Mouse (Mus musculus): ENCODE measurements around the gene D330020A13Rik.
"Not testable (repeated sequence)": the region's sequence is repeated elsewhere in the genome, so short reads cannot be mapped to it uniquely, and the experiment has no call there.

Gene D330020A13Rik

GRCm38 (mm10) chr6:120296589-120296988, 2.4 kb downstream of the D330020A13Rik start:
- not testable (repeated sequence) for DNase-seq (ENCODE audit: low read depth, low spot score)

GRCm38 (mm10) chr6:120301137-120301536, 7.0 kb downstream of the D330020A13Rik start:
- peak; percentile 38 for DNase-seq (ENCODE audit: low read depth, low spot score)

- DNase-seq (ENCODE audit: low read depth, low spot score): no peak
Measured at GRCm38 (mm10) chr6:120302755-120303316, 8.7 kb downstream of the D330020A13Rik start.

GRCm38 (mm10) chr6:120306859-120307594, 12.9 kb downstream of the D330020A13Rik start:
- DNase-seq (ENCODE audit: low read depth, low spot score): no peak

GRCm38 (mm10) chr6:120309338-120309737, 15.2 kb downstream of the D330020A13Rik start:
- no peak for DNase-seq (ENCODE audit: low read depth, low spot score)

- no peak for DNase-seq (ENCODE audit: low read depth, low spot score)
Measured at GRCm38 (mm10) chr6:120309787-120310186, 15.6 kb downstream of the D330020A13Rik start.

GRCm38 (mm10) chr6:120312443-120312842, 18.3 kb downstream of the D330020A13Rik start:
- no peak for DNase-seq (ENCODE audit: low read depth, low spot score)

- no peak for DNase-seq (ENCODE audit: low read depth, low spot score)
Measured at GRCm38 (mm10) chr6:120318303-120318940, 24.3 kb downstream of the D330020A13Rik start.

- DNase-seq (ENCODE audit: low read depth, low spot score): no peak
Measured at GRCm38 (mm10) chr6:120319129-120319528, 25.0 kb downstream of the D330020A13Rik start.

GRCm38 (mm10) chr6:120320369-120320768, 26.2 kb downstream of the D330020A13Rik start:
- no peak for DNase-seq (ENCODE audit: low read depth, low spot score)

GRCm38 (mm10) chr6:120324295-120324927, 30.2 kb downstream of the D330020A13Rik start:
- DNase-seq (ENCODE audit: low read depth, low spot score): peak; percentile 83

GRCm38 (mm10) chr6:120332351-120332750, 38.2 kb downstream of the D330020A13Rik start:
- no peak for DNase-seq (ENCODE audit: low read depth, low spot score)

- no peak for DNase-seq (ENCODE audit: low read depth, low spot score)
Measured at GRCm38 (mm10) chr6:120343992-120344391, 49.8 kb downstream of the D330020A13Rik start.

Data from forelimb bud, embryonic 11.5 days (tissue).